Mouse (Mus musculus): ENCODE data around the gene Senp2.
A peak's percentile ranks its signal among the peaks of the same experiment; 100 is the strongest.

Senp2 gene

GRCm38 (mm10) chr16:22095751-22096150 is 86.5 kb downstream of the Senp2 start:
- DNase-seq (ENCODE audit: low read depth, low spot score): no peak

DNA sequence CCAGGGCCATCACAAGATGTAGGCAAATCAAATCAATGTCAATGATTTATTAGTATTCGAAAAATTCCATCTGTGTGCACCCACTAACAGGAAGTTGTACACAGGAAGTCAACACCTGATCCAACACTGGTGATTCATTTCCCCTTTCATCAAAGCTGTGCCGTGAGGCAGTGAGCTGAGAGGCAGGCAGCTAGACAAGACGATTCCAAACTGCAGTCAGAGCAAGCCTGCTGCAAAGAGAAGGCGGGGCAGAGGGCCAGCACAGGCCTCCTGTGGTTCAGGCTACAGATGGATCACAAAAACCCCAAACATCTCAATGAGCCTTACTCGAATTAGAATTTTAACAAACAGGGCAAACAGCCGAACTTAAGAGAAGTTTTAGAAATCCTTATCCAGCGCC is 88.4 kb downstream of the Senp2 start:
- peak; percentile 42 for DNase-seq (ENCODE audit: low read depth, low spot score)

Data from A20 (cell line).